Mouse (Mus musculus) liver, adult 2 months (tissue): Measurements from ENCODE around the gene Herc2.

Source experiments
- CTCF ChIP-seq: fragments of 200-500 bp; IDR thresholded peaks from 2 replicates; pipeline ENCODE4 v1.5.1; 2011; ENCODE audit warnings: low read depth, low read length, control low read depth
- POLR2A ChIP-seq: fragments of 200-500 bp; IDR thresholded peaks from 2 replicates; pipeline ENCODE4 v1.6.1; 2011; ENCODE audit warnings: low read length, control low read depth; ENCODE audit not compliant: insufficient read depth; ENCODE audit errors: extremely low read depth

DNA sequence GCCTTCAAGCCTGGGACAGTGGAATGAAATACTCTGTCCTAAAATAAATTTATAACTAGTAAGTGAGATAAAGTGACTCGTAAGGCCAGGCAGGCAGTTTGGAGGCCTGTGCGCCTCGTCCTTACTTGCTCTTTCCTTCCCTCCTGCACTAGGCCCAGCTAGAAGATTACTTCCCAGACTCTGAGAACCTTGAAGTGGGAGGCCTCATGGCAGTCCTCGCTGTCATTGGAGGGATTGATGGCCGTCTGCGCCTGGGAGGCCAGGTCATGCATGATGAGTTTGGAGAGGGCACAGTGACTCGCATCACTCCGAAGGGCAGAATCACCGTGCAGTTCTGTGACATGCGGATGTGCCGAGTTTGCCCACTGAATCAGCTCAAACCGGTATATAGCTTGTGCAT lies 103.6 kb downstream of the Herc2 start:
- no peak for TF ChIP-seq CTCF
- TF ChIP-seq POLR2A, result no peak
